Mouse (Mus musculus): ENCODE measurements around the gene Arhgef7. TPM values are rescaled to one million over a fixed set of nuclear protein-coding genes. Genes with fewer than 3 reads are reported as not detected.

Gene Arhgef7
- polyA plus RNA-seq, 1 experiment from 2014 or later: 50.3 TPM

GRCm38 (mm10) chr8:11813801-11814200, 86.3 kb downstream of the Arhgef7 start:
- no peak overlapping the region for H3K27ac ChIP-seq (replicated peaks)
- no peak overlapping the region for H3K4me3 ChIP-seq
- no peak for DNase-seq (ENCODE audit: low spot score)
- H3K9me3 ChIP-seq: no peaks in the 10 kb centered on the region
- no peaks in the 10 kb centered on the region for H3K27me3 ChIP-seq (replicated peaks; ENCODE audit: low read depth, poor library complexity, severe bottlenecking)
- peaks cover 100% of the 10 kb centered on the region for H3K36me3 ChIP-seq (replicated peaks)
- 92% methylated on average over 7 of the region's 7 CpGs for WGBS
- no peaks in the 10 kb centered on the region for H3K4me1 ChIP-seq

- Histone ChIP-seq H3K4me3 (no peak overlapping the region), H3K27me3 (replicated peaks; ENCODE audit: low read depth, poor library complexity, severe bottlenecking) (no peaks in the 10 kb centered on the region), H3K4me1 (no peaks in the 10 kb centered on the region), H3K36me3 (replicated peaks) (peaks cover 100% of the 10 kb centered on the region), H3K9me3 (no peaks in the 10 kb centered on the region), H3K27ac (replicated peaks) (no peak overlapping the region)
- WGBS: 85% methylated on average over 7 of the region's 7 CpGs
- no peak for DNase-seq (ENCODE audit: low spot score)
Measured at GRCm38 (mm10) chr8:11815206-11815605, 87.7 kb downstream of the Arhgef7 start.

- no peak overlapping the region for H3K27ac ChIP-seq (replicated peaks)
- H3K9me3 ChIP-seq: no peaks in the 10 kb centered on the region
- WGBS: 88% methylated on average over 5 of the region's 5 CpGs
- peaks cover 100% of the 10 kb centered on the region for H3K36me3 ChIP-seq (replicated peaks)
- no peaks in the 10 kb centered on the region for H3K27me3 ChIP-seq (replicated peaks; ENCODE audit: low read depth, poor library complexity, severe bottlenecking)
- H3K4me3 ChIP-seq: no peak overlapping the region
- DNase-seq (ENCODE audit: low spot score): no peak
- H3K4me1 ChIP-seq: no peaks in the 10 kb centered on the region
Measured at GRCm38 (mm10) chr8:11820136-11820535, 92.6 kb downstream of the Arhgef7 start.

GRCm38 (mm10) chr8:11820568-11820967, 93.0 kb downstream of the Arhgef7 start:
- 0 out of 2 replicates have a peak, but pooled peaks cover 3% of the 10 kb centered on the region for H3K4me1 ChIP-seq
- 92% methylated on average over 5 of the region's 5 CpGs for WGBS
- peaks cover 100% of the 10 kb centered on the region for H3K36me3 ChIP-seq (replicated peaks)
- H3K27ac ChIP-seq (replicated peaks): no peak overlapping the region
- H3K9me3 ChIP-seq: no peaks in the 10 kb centered on the region
- no peak for DNase-seq (ENCODE audit: low spot score)
- H3K4me3 ChIP-seq: no peak overlapping the region
- H3K27me3 ChIP-seq (replicated peaks; ENCODE audit: low read depth, poor library complexity, severe bottlenecking): no peaks in the 10 kb centered on the region

GRCm38 (mm10) chr8:11821451-11822206, 94.1 kb downstream of the Arhgef7 start:
- Histone ChIP-seq H3K9me3 (no peaks in the 10 kb centered on the region), H3K36me3 (replicated peaks) (peaks cover 100% of the 10 kb centered on the region), H3K27ac (replicated peaks) (no peak overlapping the region), H3K4me3 (no peak overlapping the region), H3K27me3 (replicated peaks; ENCODE audit: low read depth, poor library complexity, severe bottlenecking) (no peaks in the 10 kb centered on the region), H3K4me1 (0 out of 2 replicates have a peak, but pooled peaks cover 3% of the 10 kb centered on the region)
- no peak for DNase-seq (ENCODE audit: low spot score)
- WGBS: 93% methylated on average over 14 of the region's 14 CpGs

GRCm38 (mm10) chr8:11822550-11823060, 95.1 kb downstream of the Arhgef7 start:
- Histone ChIP-seq H3K27me3 (replicated peaks; ENCODE audit: low read depth, poor library complexity, severe bottlenecking) (no peaks in the 10 kb centered on the region), H3K36me3 (replicated peaks) (peaks cover 100% of the 10 kb centered on the region), H3K27ac (replicated peaks) (no peak overlapping the region), H3K4me1 (0 out of 2 replicates have a peak, but pooled peaks cover 3% of the 10 kb centered on the region), H3K9me3 (no peaks in the 10 kb centered on the region), H3K4me3 (no peak overlapping the region)
- 80% methylated on average over 9 of the region's 9 CpGs for WGBS
- DNase-seq (ENCODE audit: low spot score): no peak

- WGBS: 40% methylated on average over 3 of the region's 3 CpGs
- Histone ChIP-seq H3K27me3 (replicated peaks; ENCODE audit: low read depth, poor library complexity, severe bottlenecking) (no peaks in the 10 kb centered on the region), H3K27ac (replicated peaks) (no peak overlapping the region), H3K9me3 (no peaks in the 10 kb centered on the region), H3K36me3 (replicated peaks) (peaks cover 98% of the 10 kb centered on the region), H3K4me3 (no peak overlapping the region), H3K4me1 (0 out of 2 replicates have a peak, but pooled peaks cover 3% of the 10 kb centered on the region)
- no peak for DNase-seq (ENCODE audit: low spot score)
Measured at GRCm38 (mm10) chr8:11825756-11826155, 98.2 kb downstream of the Arhgef7 start.

GRCm38 (mm10) chr8:11827312-11827711, 99.8 kb downstream of the Arhgef7 start:
- H3K9me3 ChIP-seq: no peaks in the 10 kb centered on the region
- DNase-seq (ENCODE audit: low spot score): no peak
- no peak overlapping the region for H3K27ac ChIP-seq (replicated peaks)
- 93% methylated on average over 3 of the region's 3 CpGs for WGBS
- H3K36me3 ChIP-seq (replicated peaks): peaks cover 94% of the 10 kb centered on the region
- H3K27me3 ChIP-seq (replicated peaks; ENCODE audit: low read depth, poor library complexity, severe bottlenecking): no peaks in the 10 kb centered on the region
- H3K4me3 ChIP-seq: no peak overlapping the region
- H3K4me1 ChIP-seq: 0 out of 2 replicates have a peak, but pooled peaks cover 3% of the 10 kb centered on the region

GRCm38 (mm10) chr8:11830214-11831046, 102.9 kb downstream of the Arhgef7 start:
- WGBS: 81% methylated on average over 16 of the region's 16 CpGs
- no peak overlapping the region for H3K27ac ChIP-seq (replicated peaks)
- peaks cover 94% of the 10 kb centered on the region for H3K36me3 ChIP-seq (replicated peaks)
- no peaks in the 10 kb centered on the region for H3K9me3 ChIP-seq
- no peaks in the 10 kb centered on the region for H3K27me3 ChIP-seq (replicated peaks; ENCODE audit: low read depth, poor library complexity, severe bottlenecking)
- DNase-seq (ENCODE audit: low spot score): no peak
- 0 out of 2 replicates have a peak, but pooled peaks cover under 1% of the 10 kb centered on the region for H3K4me1 ChIP-seq
- H3K4me3 ChIP-seq: no peak overlapping the region

- H3K4me1 ChIP-seq: no peaks in the 10 kb centered on the region
- H3K36me3 ChIP-seq (replicated peaks): peaks cover 93% of the 10 kb centered on the region
- no peak for DNase-seq (ENCODE audit: low spot score)
- no peak overlapping the region for H3K4me3 ChIP-seq
- 94% methylated on average over 10 of the region's 10 CpGs for WGBS
- H3K9me3 ChIP-seq: no peaks in the 10 kb centered on the region
- H3K27me3 ChIP-seq (replicated peaks; ENCODE audit: low read depth, poor library complexity, severe bottlenecking): no peaks in the 10 kb centered on the region
- no peak overlapping the region for H3K27ac ChIP-seq (replicated peaks)
Measured at GRCm38 (mm10) chr8:11831174-11831573, 103.7 kb downstream of the Arhgef7 start.

- 93% methylated on average over 5 of the region's 5 CpGs for WGBS
- Histone ChIP-seq H3K27ac (replicated peaks) (no peak overlapping the region), H3K36me3 (replicated peaks) (peaks cover 85% of the 10 kb centered on the region), H3K4me1 (no peaks in the 10 kb centered on the region), H3K27me3 (replicated peaks; ENCODE audit: low read depth, poor library complexity, severe bottlenecking) (no peaks in the 10 kb centered on the region), H3K4me3 (no peak overlapping the region), H3K9me3 (no peaks in the 10 kb centered on the region)
- no peak for DNase-seq (ENCODE audit: low spot score)
Measured at GRCm38 (mm10) chr8:11831939-11832338, 104.4 kb downstream of the Arhgef7 start.

- Histone ChIP-seq H3K4me3 (no peak overlapping the region), H3K4me1 (no peaks in the 10 kb centered on the region), H3K27ac (replicated peaks) (no peak overlapping the region), H3K27me3 (replicated peaks; ENCODE audit: low read depth, poor library complexity, severe bottlenecking) (no peaks in the 10 kb centered on the region), H3K9me3 (no peaks in the 10 kb centered on the region), H3K36me3 (replicated peaks) (peaks cover 73% of the 10 kb centered on the region)
- 92% methylated on average over 4 of the region's 4 CpGs for WGBS
- no peak for DNase-seq (ENCODE audit: low spot score)
Measured at GRCm38 (mm10) chr8:11833157-11833556, 105.6 kb downstream of the Arhgef7 start.

Data from embryonic facial prominence, embryonic 10.5 days (tissue).